32 mouse cellular contexts compared by ENCODE assay signal in genomic region chr2:118755407-118755806, GRCm38 (mm10). TPM values are rescaled to one million over a fixed set of nuclear protein-coding genes. Genes with fewer than 3 reads are reported as not detected.
A peak's percentile ranks its signal among the peaks of the same experiment; 100 is the strongest.
DNase-seq lines count a peak whose midpoint lies in the region; ATAC-seq and TF ChIP-seq lines count a peak whose summit lies in the region.
"Had no signal": no experiment of that assay in that cellular context is flagged by ENCODE, and none has a peak within 500 bp of the region (broad histone marks: within the 10 kb centered on the region; RNA-seq: fewer than 3 reads in every experiment).

No protein-coding gene starts in this region.

- no peaks in the 10 kb centered on the region for H3K27me3 ChIP-seq in megakaryocyte, embryonic 14.5 days (replicated peaks)
- H3K27me3 ChIP-seq: embryonic facial prominence, embryonic 15.5 days had no signal

- H3K27ac ChIP-seq in embryonic fibroblast, embryonic 13.5 days (ENCODE audit: insufficient read depth, low read length): no peak overlapping the region
- H3K27ac ChIP-seq: embryonic facial prominence, embryonic 12.5 days; embryonic facial prominence, embryonic 15.5 days; forebrain, embryonic 12.5 days; gastrocnemius, adult 2 months; heart, embryonic 15.5 days; hindbrain, embryonic 14.5 days; hindbrain, postnatal 0 days had no signal

- peak; percentile 2 for DNase-seq in cerebellum, adult 11 months
- DNase-seq in cerebellum, postnatal 36 days: no peak
- DNase-seq in heart, adult 11 months: peak; percentile 79
- no peak for DNase-seq in heart, postnatal 25 days (ENCODE audit: low spot score)
- DNase-seq in frontal cortex, postnatal 10 days (ENCODE audit: low spot score in 2 of 2): no peak
- DNase-seq: adrenal gland, adult 2 months; adrenal gland, postnatal 14 days; cerebellum, adult 11-12 months; gastrocnemius, adult 2 months; gastrocnemius, postnatal 14 days; heart, postnatal 10 days; heart, postnatal 4 days had no signal

- H3K36me3 ChIP-seq in megakaryocyte, embryonic 14.5 days (replicated peaks; ENCODE audit: low read length): peaks cover 76% of the 10 kb centered on the region
- H3K36me3 ChIP-seq: embryonic facial prominence, embryonic 12.5 days; embryonic facial prominence, embryonic 15.5 days; forebrain, embryonic 12.5 days had no signal

- peaks cover 98% of the 10 kb centered on the region for H3K4me1 ChIP-seq in megakaryocyte, embryonic 14.5 days
- H3K4me1 ChIP-seq in embryonic fibroblast, embryonic 13.5 days (ENCODE audit: control insufficient read depth, insufficient read depth, low read length): no peaks in the 10 kb centered on the region; the same call in 1 of the 2 replicates

- TF ChIP-seq CTCF in embryonic fibroblast, embryonic 13.5 days (IDR thresholded peaks at IDR 0.05; ENCODE audit: borderline replicate concordance, insufficient read depth, low read length): no peak

- peak; percentile 19; the same call in 1 of the 2 replicates for TF ChIP-seq POLR2A in embryonic fibroblast, embryonic 13.5 days (IDR thresholded peaks at IDR 0.05; ENCODE audit: low read depth, low read length)

- H3K9me3 ChIP-seq in megakaryocyte, embryonic 14.5 days: no peaks in the 10 kb centered on the region
- H3K9me3 ChIP-seq: embryonic facial prominence, embryonic 12.5 days; embryonic facial prominence, embryonic 15.5 days; forebrain, embryonic 12.5 days; G1E; heart, embryonic 12.5 days; heart, embryonic 15.5 days had no signal

- ATAC-seq in megakaryocyte, adult 5-6 weeks (ENCODE audit: poor library complexity, severe bottlenecking): no peak
- ATAC-seq: forebrain, embryonic 16.5 days; hindbrain, postnatal 0 days; inflammation-experienced regulatory T-cells, adult 6 months; intestine, embryonic 16.5 days had no signal

- intact Hi-C loops in heart, postnatal 25 days (cut with DNase I): no loop called here

- H3K4me3 ChIP-seq in megakaryocyte, embryonic 14.5 days (replicated peaks): peak overlapping the region; percentile 91
- H3K4me3 ChIP-seq in embryonic fibroblast, embryonic 13.5 days (ENCODE audit: insufficient read depth, low read length): no peak overlapping the region
- H3K4me3 ChIP-seq: embryonic facial prominence, embryonic 12.5 days; embryonic facial prominence, embryonic 15.5 days; erythroblast, embryonic 14.5 days; forebrain, embryonic 12.5 days; gastrocnemius, adult 2 months; heart, embryonic 12.5 days; heart, embryonic 15.5 days had no signal

RNA-seq across cellular contexts. Expression of gene Ccdc9b, which starts 7.1 kb away (rescaled TPM):
- total RNA-seq in heart, postnatal 25 days (2021): 10 to 100 TPM; 23.0 to 24.2 TPM
- 0.57 TPM in 1 of 2 replicates, not detected in the other for polyA plus RNA-seq in megakaryocyte, embryonic 14.5 days (2012; ENCODE audit: insufficient read depth, low replicate concordance)
- total RNA-seq in megakaryocyte, adult 5-6 weeks (2015): 0.16 TPM in 1 of 2 replicates, not detected in the other
- total RNA-seq in megakaryocyte, adult 5-6 weeks (2017): 0.44 and 0.53 TPM in 2 replicates
- polyA plus RNA-seq in embryonic fibroblast, embryonic 13.5 days (2011; ENCODE audit: insufficient read length, low read depth, missing spikeins): 17.9 and 27.9 TPM in 2 replicates
- polyA plus RNA-seq: erythroblast, embryonic 14.5 days; G1E had no signal

RNA-seq across cellular contexts. Expression of gene Inafm2, which starts 9.8 kb away (rescaled TPM):
- 10 to 100 TPM; 26.7 to 32.4 TPM for total RNA-seq in heart, postnatal 25 days (2021)
- polyA plus RNA-seq in megakaryocyte, embryonic 14.5 days (2012; ENCODE audit: insufficient read depth, low replicate concordance): 374 and 820 TPM in 2 replicates
- 12.0 and 15.3 TPM in 2 replicates for total RNA-seq in megakaryocyte, adult 5-6 weeks (2015)
- 10.6 and 11.2 TPM in 2 replicates for total RNA-seq in megakaryocyte, adult 5-6 weeks (2017)
- 17.3 and 19.0 TPM in 2 replicates for polyA plus RNA-seq in embryonic fibroblast, embryonic 13.5 days (2011; ENCODE audit: insufficient read length, low read depth, missing spikeins)

RNA-seq across cellular contexts. Expression of gene Phgr1, which starts 17.2 kb away (rescaled TPM):
- not detected for total RNA-seq in heart, postnatal 25 days (2021)
- polyA plus RNA-seq in megakaryocyte, embryonic 14.5 days (2012; ENCODE audit: insufficient read depth, low replicate concordance): 17.2 and 54.9 TPM in 2 replicates
- total RNA-seq in megakaryocyte, adult 5-6 weeks (2015): not detected in 2 replicates
- not detected in 2 replicates for total RNA-seq in megakaryocyte, adult 5-6 weeks (2017)
- not detected in 2 replicates for polyA plus RNA-seq in embryonic fibroblast, embryonic 13.5 days (2011; ENCODE audit: insufficient read length, low read depth, missing spikeins)
- total RNA-seq: adrenal gland, adult 2 months; adrenal gland, postnatal 14 days; adrenal gland, postnatal 4 days; common myeloid progenitor, adult 5-6 weeks; G1E; gastrocnemius, adult 2 months; gastrocnemius, postnatal 14 days; gastrocnemius, postnatal 4 days; heart, adult 18-20 months; heart, postnatal 10 days; heart, postnatal 4 days; hindbrain, postnatal 0 days had no signal
- polyA plus RNA-seq: adrenal gland, adult 2 months; embryonic facial prominence, embryonic 12.5 days; erythroblast, embryonic 14.5 days; forebrain, embryonic 12.5 days; forebrain, embryonic 16.5 days; G1E; heart, embryonic 12.5 days; heart, embryonic 15.5 days; hindbrain, embryonic 11.5 days; hindbrain, embryonic 14.5 days; hindbrain, postnatal 0 days; inflammation-experienced regulatory T-cells, adult 6 months had no signal

RNA-seq across cellular contexts. Expression of gene Disp2, which starts 24.1 kb away (rescaled TPM):
- total RNA-seq in heart, postnatal 25 days (2021): under 1 TPM in 1 of 2 experiments, not detected in 1; 0.03 TPM
- polyA plus RNA-seq in megakaryocyte, embryonic 14.5 days (2012; ENCODE audit: insufficient read depth, low replicate concordance): 0.06 TPM in 1 of 2 replicates, not detected in the other
- total RNA-seq in megakaryocyte, adult 5-6 weeks (2015): 0.02 TPM in 1 of 2 replicates, not detected in the other
- not detected in 2 replicates for total RNA-seq in megakaryocyte, adult 5-6 weeks (2017)
- 0.07 and 0.11 TPM in 2 replicates for polyA plus RNA-seq in embryonic fibroblast, embryonic 13.5 days (2011; ENCODE audit: insufficient read length, low read depth, missing spikeins)
- total RNA-seq: common myeloid progenitor, adult 5-6 weeks; gastrocnemius, adult 2 months had no signal
- polyA plus RNA-seq: erythroblast, embryonic 14.5 days; inflammation-experienced regulatory T-cells, adult 6 months had no signal

RNA-seq across cellular contexts. Expression of gene Plcb2, which starts 27.2 kb away (rescaled TPM):
- total RNA-seq in heart, postnatal 25 days (2021): 1 to 10 TPM; 1.9 to 2.8 TPM
- polyA plus RNA-seq in megakaryocyte, embryonic 14.5 days (2012; ENCODE audit: insufficient read depth, low replicate concordance): 14.4 and 25.8 TPM in 2 replicates
- total RNA-seq in megakaryocyte, adult 5-6 weeks (2015): 48.2 and 48.4 TPM in 2 replicates
- 38.1 and 46.9 TPM in 2 replicates for total RNA-seq in megakaryocyte, adult 5-6 weeks (2017)
- 0.49 TPM in 1 of 2 replicates, not detected in the other for polyA plus RNA-seq in embryonic fibroblast, embryonic 13.5 days (2011; ENCODE audit: insufficient read length, low read depth, missing spikeins)

Comparison
In these comparisons a context has a peak if more than half of its experiments do, and no peak if none do; other contexts are left out.
1. DNase-seq: peak in cerebellum, adult 11 months (single experiment) and heart, adult 11 months (single experiment); none in cerebellum, postnatal 36 days (0 of 2), heart, postnatal 25 days (single experiment) and frontal cortex, postnatal 10 days (0 of 2).
2. RNA of gene Ccdc9b, which starts 7.1 kb away (total RNA-seq): 23.0 to 24.2 TPM in heart, postnatal 25 days; 0.16 to 0.53 TPM in megakaryocyte, adult 5-6 weeks; every median in the first group is over 10 times any median in the second.